Mouse (Mus musculus) thymus, adult 2 months (tissue): ENCODE data around the gene Enpep.

Experiments
- CTCF ChIP-seq: fragments of 200-500 bp; IDR thresholded peaks from 2 replicates; pipeline ENCODE4 v1.5.1; 2012; ENCODE audit warnings: mild to moderate bottlenecking, control low read depth, low read length, moderate library complexity, borderline replicate concordance; ENCODE audit not compliant: control insufficient read depth, poor library complexity, insufficient read depth; ENCODE audit errors: extremely low read depth
- POLR2A ChIP-seq: fragments of 200-500 bp; IDR thresholded peaks from 2 replicates; pipeline ENCODE4 v1.6.1; 2012; ENCODE audit warnings: mild to moderate bottlenecking, low read length, control low read depth, moderate library complexity; ENCODE audit not compliant: control insufficient read depth, poor library complexity, insufficient read depth; ENCODE audit errors: extremely low read depth

DNA sequence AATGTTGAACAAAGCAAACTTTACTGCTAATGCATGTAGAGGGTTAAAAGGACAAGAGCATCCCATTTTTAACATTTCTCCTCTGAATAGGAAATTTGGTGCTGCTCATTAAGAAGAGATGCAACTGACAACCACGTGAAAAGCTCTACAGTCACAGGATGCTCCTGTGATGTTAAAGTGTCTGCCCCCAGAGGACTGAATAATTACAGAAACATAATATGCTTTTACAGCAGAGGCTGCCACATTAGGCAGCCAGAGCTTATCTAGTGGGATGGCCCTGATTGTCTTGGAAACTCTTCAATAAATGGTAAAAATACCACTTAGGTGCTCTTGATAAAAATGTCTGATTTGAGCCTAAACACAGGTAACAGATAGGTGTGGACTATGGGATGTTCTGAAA lies 33.4 kb upstream of the Enpep start:
- TF ChIP-seq POLR2A (no peak), CTCF (no peak)
